In the genomic region with DNA sequence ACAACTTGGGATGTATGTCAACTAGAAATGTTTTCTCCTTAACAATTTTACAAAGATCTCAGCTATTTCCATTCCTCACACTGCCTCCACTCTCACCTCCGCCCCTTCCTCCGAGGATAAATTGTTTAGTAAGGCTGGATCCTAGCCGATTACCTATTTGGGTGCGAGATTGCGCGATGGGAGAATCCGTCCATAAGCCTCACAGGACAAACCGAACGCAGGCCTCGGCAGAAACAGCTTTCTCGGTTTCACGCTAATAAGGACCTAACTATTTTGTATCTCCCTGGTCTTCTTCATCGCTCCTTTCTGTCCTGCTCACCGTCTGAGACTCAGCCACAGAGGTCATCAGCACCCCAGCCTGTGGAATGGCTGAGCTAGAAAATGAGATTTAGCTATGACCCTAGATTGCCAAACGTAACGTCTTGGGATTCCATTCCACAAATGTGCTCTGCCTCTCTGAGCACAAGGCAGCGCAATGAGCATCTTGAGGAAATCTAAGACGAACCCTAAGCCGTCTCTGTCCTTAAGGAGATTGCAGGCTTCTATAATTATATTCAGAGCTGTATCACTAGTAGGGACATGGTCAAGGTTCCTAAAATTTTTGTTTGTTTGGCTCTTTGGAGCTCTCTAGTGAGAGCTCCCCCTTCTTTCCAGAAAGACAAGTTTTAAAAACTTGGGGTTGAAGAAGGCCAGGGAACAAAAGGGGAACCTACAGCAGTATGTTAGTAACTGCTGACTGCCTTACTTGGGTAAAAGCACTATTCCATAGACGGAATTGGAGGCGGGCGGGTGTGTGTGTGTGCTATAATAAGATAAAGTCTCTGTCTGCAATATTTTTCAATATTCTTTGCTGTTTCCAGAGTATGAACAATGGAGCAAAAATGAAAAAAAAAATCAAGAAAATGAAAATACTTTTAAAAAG, we compare ENCODE assay signal across 8 mouse cellular contexts. TPM values are rescaled to one million over a fixed set of nuclear protein-coding genes. Genes with fewer than 3 reads are reported as not detected.
DNase-seq lines count a peak whose midpoint lies in the region; ATAC-seq lines count a peak whose summit lies in the region.

No protein-coding gene starts in this region.

- DNase-seq in embryo, embryonic 10 days (ENCODE audit: low spot score): peak; percentile 44
- DNase-seq in embryo, embryonic 9.5 days (ENCODE audit: extremely low spot score): no peak
- DNase-seq in 3T3-L1 (ENCODE audit: low read depth, low spot score): peak; percentile 40
- DNase-seq in thymus, postnatal 36 days: no peak
- DNase-seq in gastrocnemius, adult 8-10 months (ENCODE audit: low spot score in 2 of 2): no peak

- 0 out of 2 replicates have a peak, but pooled peaks cover 2% of the 10 kb centered on the region for H3K36me3 ChIP-seq in forebrain, embryonic 12.5 days (replicated peaks)
- H3K36me3 ChIP-seq in liver, embryonic 15.5 days (replicated peaks): 0 out of 2 replicates have a peak, but pooled peaks cover 2% of the 10 kb centered on the region

- WGBS in forebrain, embryonic 12.5 days: 8% methylated on average over 22 of the region's 22 CpGs
- WGBS in liver, embryonic 15.5 days (ENCODE audit: insufficient replicate concordance): 20% methylated on average over 22 of the region's 22 CpGs

- H3K9me3 ChIP-seq in forebrain, embryonic 12.5 days: no peaks in the 10 kb centered on the region
- H3K9me3 ChIP-seq in liver, embryonic 15.5 days (replicated peaks): no peaks in the 10 kb centered on the region

- H3K4me1 ChIP-seq in forebrain, embryonic 12.5 days: peaks cover 28% of the 10 kb centered on the region
- peaks cover 29% of the 10 kb centered on the region for H3K4me1 ChIP-seq in liver, embryonic 15.5 days (replicated peaks)

- peaks cover 16% of the 10 kb centered on the region for H3K27me3 ChIP-seq in forebrain, embryonic 12.5 days
- H3K27me3 ChIP-seq in liver, embryonic 15.5 days: peaks cover 58% of the 10 kb centered on the region

- ATAC-seq in forebrain, embryonic 12.5 days (ENCODE audit: low FRiP score): peak; percentile 25; the same call in 1 of the 2 replicates
- ATAC-seq in liver, embryonic 15.5 days (ENCODE audit: insufficient read depth): no peak
- no peak for ATAC-seq in CD4-positive, CD25-positive, alpha-beta regulatory T cell, adult 4 months

- peak overlapping the region; percentile 59 for H3K4me3 ChIP-seq in forebrain, embryonic 12.5 days (replicated peaks)
- peak overlapping the region; percentile 65 for H3K4me3 ChIP-seq in liver, embryonic 15.5 days (replicated peaks)

- peak overlapping the region; percentile 80 for H3K4me2 ChIP-seq in forebrain, embryonic 12.5 days
- peak overlapping the region; percentile 82 for H3K4me2 ChIP-seq in liver, embryonic 15.5 days

- H3K9ac ChIP-seq in forebrain, embryonic 12.5 days: peak overlapping the region; percentile 69
- H3K9ac ChIP-seq in liver, embryonic 15.5 days: peak overlapping the region; percentile 25; the same call in 1 of the 2 replicates

- H3K27ac ChIP-seq in forebrain, embryonic 12.5 days: peak overlapping the region; percentile 51
- no peak overlapping the region for H3K27ac ChIP-seq in liver, embryonic 15.5 days (replicated peaks)

RNA-seq across cellular contexts. Expression of gene Ptpn21, which starts 2.1 kb away (rescaled TPM):
- 8.6 and 9.8 TPM in 2 replicates for polyA plus RNA-seq in forebrain, embryonic 12.5 days (2016; fragmentation: Nextera tagmentation; extraction: Ambion mirVana)
- polyA plus RNA-seq in liver, embryonic 15.5 days (2015; fragmentation: Nextera tagmentation; extraction: Ambion mirVana): 2.6 and 2.7 TPM in 2 replicates
- polyA plus RNA-seq in CD4-positive, CD25-positive, alpha-beta regulatory T cell, adult 4 months (2017; shearing (Covaris generic)): 1 to 10 TPM; 4.7 to 6.9 TPM
- total RNA-seq in gastrocnemius, adult 8-10 months (2022): 10 to 100 TPM; 35.2 to 44.5 (median 39.7) TPM

RNA-seq across cellular contexts. Expression of gene Zc3h14, which starts 11.6 kb away (rescaled TPM):
- 156 and 160 TPM in 2 replicates for polyA plus RNA-seq in forebrain, embryonic 12.5 days (2016; fragmentation: Nextera tagmentation; extraction: Ambion mirVana)
- 33.2 and 34.1 TPM in 2 replicates for polyA plus RNA-seq in liver, embryonic 15.5 days (2015; fragmentation: Nextera tagmentation; extraction: Ambion mirVana)
- polyA plus RNA-seq in CD4-positive, CD25-positive, alpha-beta regulatory T cell, adult 4 months (2017; shearing (Covaris generic)): 10 to 100 TPM; 35.2 to 39.0 TPM
- 10 to 100 TPM; 46.7 to 55.3 (median 49.1) TPM for total RNA-seq in gastrocnemius, adult 8-10 months (2022)

Comparison
In these comparisons a context has a peak if more than half of its experiments do, and no peak if none do; other contexts are left out.
1. DNase-seq: peak in embryo, embryonic 10 days (single experiment) and 3T3-L1 (single experiment); none in embryo, embryonic 9.5 days (single experiment), thymus, postnatal 36 days (0 of 2) and gastrocnemius, adult 8-10 months (0 of 2).